Mouse (Mus musculus) ES-E14 (cell line): ENCODE measurements around the gene Abca4.

Experiments
- CHD2 ChIP-seq: IDR thresholded peaks from 2 replicates; pipeline ENCODE4 v1.6.1; 2014; ENCODE audit warnings: mild to moderate bottlenecking, low read depth, low read length, inconsistent platforms
- HCFC1 ChIP-seq: IDR thresholded peaks from 2 replicates; pipeline ENCODE4 v1.6.1; 2012; ENCODE audit warnings: low read length, inconsistent platforms, borderline replicate concordance; ENCODE audit not compliant: insufficient read depth
- MAFK ChIP-seq: IDR thresholded peaks from 2 replicates; pipeline ENCODE4 v1.6.1; 2014; ENCODE audit warnings: mild to moderate bottlenecking, low read depth, low read length, inconsistent platforms; ENCODE audit not compliant: insufficient read depth
- ZC3H11A ChIP-seq: IDR thresholded peaks from 2 replicates; pipeline ENCODE4 v1.6.1; 2012; ENCODE audit warnings: low read depth, mild to moderate bottlenecking, inconsistent platforms, low read length, borderline replicate concordance
- ZNF384 ChIP-seq: IDR thresholded peaks from 2 replicates; pipeline ENCODE4 v1.6.1; 2012; ENCODE audit warnings: low read depth, low read length, inconsistent platforms

DNA sequence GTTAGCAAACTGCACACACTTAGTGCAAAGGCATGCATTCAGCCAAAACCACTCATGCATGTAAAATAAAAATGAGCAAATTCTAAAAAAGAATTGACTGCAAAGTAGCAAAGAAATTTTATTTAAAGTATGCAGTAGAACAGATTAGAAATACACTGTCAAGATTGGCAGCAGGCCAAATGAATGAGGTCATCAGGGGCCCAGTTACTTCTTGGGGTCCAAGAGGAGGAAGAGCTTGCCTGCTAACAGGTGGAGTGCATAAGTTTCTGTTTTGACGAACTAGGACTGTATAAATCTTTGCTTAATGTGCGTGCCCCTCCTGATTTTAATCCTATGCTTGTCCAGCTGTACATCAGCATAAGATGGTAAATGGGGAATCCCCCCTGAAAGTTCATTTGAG lies 109.8 kb downstream of the Abca4 start:
- TF ChIP-seq CHD2 (no peak), ZNF384 (no peak), ZC3H11A (no peak), MAFK (no peak), HCFC1 (no peak)
